Mouse (Mus musculus) ES-E14 (cell line): ENCODE measurements around the gene Nfe2l1. TPM values are rescaled to one million over a fixed set of nuclear protein-coding genes. Genes with fewer than 3 reads are reported as not detected.
A peak's percentile ranks its signal among the peaks of the same experiment; 100 is the strongest.

Experiments used
- DNase-seq: peaks from one replicate; pipeline ENCODE4 v3.0.0-alpha.2; 2013; ENCODE audit warnings: low read depth, low spot score
- H3K27ac ChIP-seq: 2 replicates; pipeline ENCODE4 v1.5.1; 2012; ENCODE audit warnings: low read depth, mild to moderate bottlenecking, low read length, moderate library complexity, mixed read lengths; ENCODE audit not compliant: poor library complexity, insufficient read depth, severe bottlenecking
- H3K36me3 ChIP-seq: 2 replicates; pipeline ENCODE4 v1.6.1; 2012; ENCODE audit warnings: mild to moderate bottlenecking, low read length, moderate library complexity, mixed read lengths; ENCODE audit not compliant: control insufficient read depth, poor library complexity, insufficient read depth, severe bottlenecking
- H3K4me1 ChIP-seq, 2 experiments: fragments of 150-350 bp in 1 of 2; sonication (generic) in 1 of 2; 2 replicates each; pipeline ENCODE4 v1.6.1; 2012; ENCODE audit warnings: low read length in 2 of 2, mild to moderate bottlenecking in 1 of 2, mixed read lengths in 1 of 2; ENCODE audit not compliant: control insufficient read depth in 2 of 2, insufficient read depth in 2 of 2, poor library complexity in 1 of 2
- H3K4me3 ChIP-seq, 2 experiments: fragments of 150-350 bp in 1 of 2; sonication (generic) in 1 of 2; 2 replicates each; pipeline ENCODE4 v1.5.1; 2012; ENCODE audit warnings: low read length in 2 of 2, low read depth in 1 of 2, mild to moderate bottlenecking in 1 of 2, mixed read lengths in 1 of 2; ENCODE audit not compliant: insufficient read depth in 1 of 2, poor library complexity in 1 of 2, severe bottlenecking in 1 of 2
- H3K9ac ChIP-seq: 2 replicates; pipeline ENCODE4 v1.6.1; 2012; ENCODE audit warnings: low read depth, mild to moderate bottlenecking, low read length, mixed read lengths; ENCODE audit not compliant: poor library complexity, insufficient read depth, severe bottlenecking
- H3K9me3 ChIP-seq: fragments of 150-350 bp; sonication (generic); 2 replicates; pipeline ENCODE4 v1.6.1; 2012; ENCODE audit warnings: low read depth, mild to moderate bottlenecking, low read length; ENCODE audit not compliant: control insufficient read depth, insufficient read depth
- CHD2 ChIP-seq: IDR thresholded peaks from 2 replicates; pipeline ENCODE4 v1.6.1; 2014; ENCODE audit warnings: mild to moderate bottlenecking, low read depth, low read length, inconsistent platforms
- HCFC1 ChIP-seq: IDR thresholded peaks from 2 replicates; pipeline ENCODE4 v1.6.1; 2012; ENCODE audit warnings: low read length, inconsistent platforms, borderline replicate concordance; ENCODE audit not compliant: insufficient read depth
- MAFK ChIP-seq: IDR thresholded peaks from 2 replicates; pipeline ENCODE4 v1.6.1; 2014; ENCODE audit warnings: mild to moderate bottlenecking, low read depth, low read length, inconsistent platforms; ENCODE audit not compliant: insufficient read depth
- ZC3H11A ChIP-seq: IDR thresholded peaks from 2 replicates; pipeline ENCODE4 v1.6.1; 2012; ENCODE audit warnings: low read depth, mild to moderate bottlenecking, inconsistent platforms, low read length, borderline replicate concordance
- ZNF384 ChIP-seq: IDR thresholded peaks from 2 replicates; pipeline ENCODE4 v1.6.1; 2012; ENCODE audit warnings: low read depth, low read length, inconsistent platforms
- in situ Hi-C, 2 experiments: fragments of 600-800 bp; cut with MboI; formaldehyde crosslinking; loops; one replicate each; pipeline ENCODE4 v1.15.1; 2025; ENCODE audit warnings: low sequenced_read_pairs in 2 of 2, inconsistent platforms in 1 of 2; ENCODE audit not compliant: unreplicated experiment in 2 of 2
- total RNA-seq: library from RNA; depleted of rRNA; stranded (reverse); fragments of 300-350 nt; gene quantifications from 2 replicates; pipeline ENCODE4 v1.2.3, GENCODE M21; 2012; rRNA removed

Gene Nfe2l1
- total RNA-seq = 166 and 208 TPM in 2 replicates

GRCm38 (mm10) chr11:96829813-96830538, at the start of gene Nfe2l1:
Nfe2l1 (minus strand) TSS chr11:96829968.
- in situ Hi-C loops = no loop called here
- peak within 1 kb of the TSS; percentile 93 to 94 for H3K4me3 ChIP-seq
- no peaks in the 10 kb centered on the region for H3K9me3 ChIP-seq
- peak within 1 kb of the TSS; percentile 98 for H3K9ac ChIP-seq
- peaks cover 18% of the 10 kb centered on the region for H3K36me3 ChIP-seq
- H3K4me1 ChIP-seq = peaks cover 9 to 18% of the 10 kb centered on the region in 2 experiments; a peak in 3 of 4 replicates
- H3K27ac ChIP-seq = peak within 1 kb of the TSS; percentile 97
- DNase-seq = peak; percentile 98
- peak; percentile 88 for TF ChIP-seq CHD2
- 0 out of 2 replicates have a peak, but pooled peaks have one; percentile 17 for TF ChIP-seq MAFK
- TF ChIP-seq ZC3H11A = no peak
- TF ChIP-seq ZNF384 = no peak
- TF ChIP-seq HCFC1 = peak; percentile 83

GRCm38 (mm10) chr11:96879359-96879758, 49.6 kb upstream of the Nfe2l1 start:
- H3K4me1 ChIP-seq = peaks cover 1 to 4% of the 10 kb centered on the region in 2 experiments; a peak in 1 of 4 replicates
- H3K4me3 ChIP-seq = no peak overlapping the region
- no peak for DNase-seq
- in situ Hi-C loops = no loop called here
- H3K36me3 ChIP-seq = no peaks in the 10 kb centered on the region
- no peak overlapping the region for H3K27ac ChIP-seq
- no peak overlapping the region for H3K9ac ChIP-seq
- no peaks in the 10 kb centered on the region for H3K9me3 ChIP-seq
- TF ChIP-seq MAFK (no peak), CHD2 (no peak), HCFC1 (no peak), ZC3H11A (no peak), ZNF384 (no peak)

DNA sequence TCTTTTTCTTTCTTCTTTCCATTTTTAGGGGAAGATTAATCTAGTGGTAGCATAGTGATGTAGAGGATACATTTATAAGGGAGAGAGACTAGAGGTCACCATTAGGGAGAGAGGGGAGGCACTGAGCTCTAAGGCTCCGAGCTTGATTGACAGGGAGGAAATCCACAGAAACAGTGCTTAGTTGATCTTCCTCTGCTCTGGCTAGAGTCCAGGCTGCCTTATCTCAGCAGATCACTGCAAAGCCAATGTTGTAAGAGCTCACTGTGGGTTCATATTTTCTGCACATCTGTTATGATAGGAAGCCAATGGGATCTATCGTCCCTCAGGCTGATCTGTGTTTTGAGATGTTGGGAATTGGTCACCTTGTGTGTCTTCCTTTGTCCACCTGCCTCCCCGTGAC, 48.9 kb upstream of the Nfe2l1 start:
- in situ Hi-C loops = no loop called here
- H3K9me3 ChIP-seq = no peaks in the 10 kb centered on the region
- H3K36me3 ChIP-seq = no peaks in the 10 kb centered on the region
- no peak for DNase-seq
- no peak for TF ChIP-seq ZC3H11A
- TF ChIP-seq ZNF384 = no peak
- no peak for TF ChIP-seq HCFC1
- TF ChIP-seq CHD2 = no peak
- H3K9ac ChIP-seq = no peak overlapping the region
- H3K4me3 ChIP-seq = no peak overlapping the region
- H3K27ac ChIP-seq = no peak overlapping the region
- H3K4me1 ChIP-seq = peaks cover 1 to 5% of the 10 kb centered on the region in 2 experiments; a peak in 1 of 4 replicates

GRCm38 (mm10) chr11:96877071-96877470, 47.3 kb upstream of the Nfe2l1 start:
- TF ChIP-seq HCFC1 = no peak
- no peak for TF ChIP-seq CHD2
- no peak for TF ChIP-seq ZC3H11A
- no peak for TF ChIP-seq ZNF384
- TF ChIP-seq MAFK = no peak
- Histone ChIP-seq H3K4me1 (peaks cover 1 to 11% of the 10 kb centered on the region in 2 experiments; a peak in 1 of 4 replicates), H3K9ac (no peak overlapping the region), H3K36me3 (no peaks in the 10 kb centered on the region), H3K27ac (no peak overlapping the region), H3K4me3 (no peak overlapping the region), H3K9me3 (no peaks in the 10 kb centered on the region)
- in situ Hi-C loops = no loop called here
- DNase-seq = no peak
